Mouse (Mus musculus) urinary bladder, postnatal 36 days (tissue): Measurements from ENCODE around the gene Acsm3.

Source experiments
- DNase-seq, 2 experiments: peaks; one replicate each; pipeline ENCODE4 v3.0.0; 2022; ENCODE audit warnings: low spot score in 2 of 2, mixed read lengths in 1 of 2

The Acsm3 gene

GRCm38 (mm10) chr7:119795311-119795710 is 34.6 kb downstream of the Acsm3 start:
- no peak for DNase-seq

GRCm38 (mm10) chr7:119800488-119800887 is 39.8 kb downstream of the Acsm3 start:
- DNase-seq, result no peak

DNA sequence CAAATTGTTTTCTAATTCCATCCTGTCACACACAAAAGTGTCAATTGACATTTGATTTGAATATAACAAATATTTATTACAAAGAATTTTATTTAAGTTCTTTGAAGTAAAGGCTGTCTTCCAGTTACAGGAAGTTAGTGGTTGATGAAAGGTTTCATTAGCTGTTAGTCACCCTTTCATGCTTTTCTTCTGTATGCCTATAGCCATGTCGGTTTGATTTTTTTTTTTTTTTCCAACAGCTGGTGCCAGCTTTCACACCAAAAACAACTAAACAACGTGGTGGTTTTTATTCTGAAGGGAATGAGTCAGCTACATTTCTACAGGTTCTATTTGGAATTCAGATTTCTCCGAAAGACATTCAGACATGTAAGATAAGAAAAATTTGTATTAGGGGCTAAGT is 40.3 kb downstream of the Acsm3 start:
- DNase-seq, result no peak

GRCm38 (mm10) chr7:119807396-119807795 is 46.7 kb downstream of the Acsm3 start:
- no peak for DNase-seq

DNA sequence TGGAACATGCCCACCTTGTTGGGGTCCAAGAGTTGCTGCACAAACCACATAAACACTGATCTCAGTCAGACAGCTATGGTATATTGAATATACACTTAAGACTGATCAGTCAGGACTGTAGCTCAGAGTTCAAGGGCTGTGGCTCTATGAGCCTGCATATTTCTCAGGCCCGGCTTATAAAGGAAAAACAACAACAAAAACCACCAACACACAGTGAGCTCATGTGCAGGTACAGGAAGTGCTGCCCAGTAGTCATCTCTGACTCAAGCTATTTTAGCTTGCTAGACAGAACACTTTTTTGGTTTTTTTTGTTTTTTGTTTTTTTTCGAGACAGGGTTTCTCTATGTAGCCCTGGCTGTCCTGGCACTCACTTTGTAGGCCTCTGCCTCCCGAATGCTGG is 48.0 kb downstream of the Acsm3 start:
- DNase-seq, result no peak

DNA sequence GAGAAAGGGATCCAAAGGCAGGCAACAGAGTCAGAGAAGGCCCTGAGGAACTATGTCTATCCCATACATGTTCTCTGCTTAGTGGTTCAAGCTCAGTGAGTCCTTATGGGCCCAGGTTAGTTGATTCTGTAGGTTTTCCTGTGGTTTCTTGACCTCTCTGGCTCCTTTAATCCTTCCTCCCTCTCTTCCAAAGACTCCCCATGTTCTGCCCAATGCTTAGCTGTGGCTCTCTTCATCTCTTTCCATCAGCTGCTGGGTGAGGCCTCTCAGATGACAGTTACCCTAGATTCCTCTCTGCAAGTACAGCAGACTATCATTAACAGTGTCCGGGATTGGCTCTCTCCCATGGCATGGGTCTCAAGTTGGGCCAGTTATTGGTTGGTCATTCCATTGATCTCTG is 74.6 kb downstream of the Acsm3 start:
- DNase-seq, result no peak

GRCm38 (mm10) chr7:119835996-119836777 is 75.5 kb downstream of the Acsm3 start:
- no peak for DNase-seq
